Mouse (Mus musculus) limb, embryonic 14.5 days (tissue): ENCODE data around the gene Vdac1. TPM values are rescaled to one million over a fixed set of nuclear protein-coding genes. Genes with fewer than 3 reads are reported as not detected.
"Not testable (repeated sequence)": the region's sequence is repeated elsewhere in the genome, so short reads cannot be mapped to it uniquely, and the experiment has no call there.

Experiments
- ATAC-seq: fragments of 200-750 bp; cut with Nextera tagmentation; 2 replicates; pipeline ENCODE4 v1.8.0; 2017; ENCODE audit warnings: low read depth, moderate number of reproducible peaks, moderate TSS enrichment; ENCODE audit not compliant: low FRiP score
- DNase-seq: peaks from one replicate; pipeline ENCODE4 v3.0.0-alpha.2; 2015; ENCODE audit warnings: low spot score
- H3K27ac ChIP-seq: fragments of 300-500 bp; sonication (generic); replicated peaks from 2 replicates; pipeline ENCODE4 v1.5.1; 2014; ENCODE audit warnings: low read depth, mild to moderate bottlenecking, low read length, moderate library complexity, mixed read lengths
- H3K27me3 ChIP-seq: fragments of 300-500 bp; sonication (generic); 2 replicates; pipeline ENCODE4 v1.6.1; 2014; ENCODE audit warnings: low read length, mixed read lengths; ENCODE audit not compliant: control insufficient read depth, insufficient read depth
- H3K36me3 ChIP-seq: fragments of 300-500 bp; sonication (generic); 2 replicates; pipeline ENCODE4 v1.6.1; 2014; ENCODE audit warnings: mild to moderate bottlenecking, low read length, moderate library complexity, mixed read lengths; ENCODE audit not compliant: control insufficient read depth, insufficient read depth
- H3K4me1 ChIP-seq: fragments of 300-500 bp; sonication (generic); 2 replicates; pipeline ENCODE4 v1.6.1; 2014; ENCODE audit warnings: antibody characterized with exemption, low read length, mixed read lengths; ENCODE audit not compliant: control insufficient read depth, insufficient read depth
- H3K4me2 ChIP-seq: fragments of 300-500 bp; sonication (generic); replicated peaks from 2 replicates; pipeline ENCODE4 v1.6.1; 2014; ENCODE audit warnings: low read depth, mild to moderate bottlenecking, low read length, moderate library complexity; ENCODE audit not compliant: severe bottlenecking
- H3K4me3 ChIP-seq: fragments of 300-500 bp; sonication (generic); replicated peaks from 2 replicates; pipeline ENCODE4 v1.5.1; 2014; ENCODE audit warnings: low read length
- H3K9ac ChIP-seq: fragments of 300-500 bp; sonication (generic); 2 replicates; pipeline ENCODE4 v1.6.1; 2014; ENCODE audit warnings: mild to moderate bottlenecking, low read depth, low read length, moderate library complexity; ENCODE audit not compliant: severe bottlenecking
- H3K9me3 ChIP-seq: fragments of 300-500 bp; sonication (generic); 2 replicates; pipeline ENCODE4 v1.6.1; 2016; ENCODE audit warnings: low read length; ENCODE audit not compliant: control insufficient read depth
- POLR2A ChIP-seq: fragments of 200-500 bp; IDR thresholded peaks from 2 replicates; pipeline ENCODE4 v1.8.0; 2012; ENCODE audit warnings: inconsistent platforms, mild to moderate bottlenecking, moderate library complexity, borderline replicate concordance; ENCODE audit not compliant: insufficient read depth, insufficient read length; ENCODE audit errors: extremely low read depth
- WGBS: fragments of 180-500 bp; shearing (Covaris S2); extraction: QIAGEN DNeasy Blood & Tissue Kit; methylation state at CpG from one replicate; pipeline ENCODE4 v1.1.7; 2014; 5-methylcytosine and 5-hydroxymethylcytosine counted together
- polyA plus RNA-seq, 2 experiments: library from polyadenylated mRNA; depleted of rRNA in 1 of 2; stranded (reverse) in 1 of 2; unstranded in 1 of 2; fragments of >200 nt; fragmentation: Nextera tagmentation in 1 of 2; extraction: Ambion mirVana in 1 of 2; gene quantifications; 2 replicates each; pipeline versions ENCODE4 v1.2.1 to v1.2.3; 2012 to 2014

Vdac1 gene
- polyA plus RNA-seq, 2 experiments: 158 to 218 TPM

DNA sequence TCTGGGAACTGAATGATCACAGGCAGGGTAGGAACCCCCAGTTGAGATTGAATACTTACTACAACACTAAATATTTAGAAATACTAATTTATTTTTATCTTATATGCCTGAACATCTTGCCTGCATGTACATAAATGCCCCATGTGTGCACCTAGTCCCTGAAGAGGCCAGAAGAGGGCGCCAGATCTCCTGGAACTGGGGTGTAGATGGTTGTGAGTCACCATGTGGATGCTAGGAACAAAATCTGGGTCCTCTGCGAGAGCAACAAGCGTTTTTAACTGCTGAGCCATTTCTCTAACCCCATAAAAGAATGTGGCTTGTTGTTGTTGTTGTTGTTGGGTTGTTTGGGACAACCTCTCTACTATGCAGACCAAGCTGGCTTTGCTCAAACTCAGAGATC is 11.9 kb upstream of the Vdac1 start:
- no peak for ATAC-seq
- Histone ChIP-seq H3K9me3 (no peaks in the 10 kb centered on the region), H3K9ac (no peak overlapping the region), H3K4me1 (0 out of 2 replicates have a peak, but pooled peaks cover 4% of the 10 kb centered on the region), H3K36me3 (no peaks in the 10 kb centered on the region), H3K4me2 (no peak overlapping the region), H3K27ac (no peak overlapping the region), H3K27me3 (no peaks in the 10 kb centered on the region), H3K4me3 (no peak overlapping the region)
- 66% methylated on average over 3 of the region's 3 CpGs for WGBS
- no peak for TF ChIP-seq POLR2A
- DNase-seq: no peak

- no peak overlapping the region for H3K4me3 ChIP-seq
- H3K4me2 ChIP-seq: no peak overlapping the region
- ATAC-seq: peak; percentile 32; the same call in 1 of the 2 replicates
- no peak for TF ChIP-seq POLR2A
- 3% methylated on average over 9 of the region's 9 CpGs for WGBS
- no peak overlapping the region for H3K27ac ChIP-seq
- H3K4me1 ChIP-seq: 0 out of 2 replicates have a peak, but pooled peaks cover 3% of the 10 kb centered on the region
- no peaks in the 10 kb centered on the region for H3K9me3 ChIP-seq
- no peak overlapping the region for H3K9ac ChIP-seq
- no peaks in the 10 kb centered on the region for H3K36me3 ChIP-seq
- peak; percentile 56 for DNase-seq
- H3K27me3 ChIP-seq: no peaks in the 10 kb centered on the region
Observed at GRCm38 (mm10) chr11:52350924-52351323, 9.7 kb upstream of the Vdac1 start.

GRCm38 (mm10) chr11:52352271-52352670 is 8.4 kb upstream of the Vdac1 start:
- no peak for ATAC-seq
- DNase-seq: no peak
- no peaks in the 10 kb centered on the region for H3K9me3 ChIP-seq
- H3K36me3 ChIP-seq: no peaks in the 10 kb centered on the region
- no peaks in the 10 kb centered on the region for H3K27me3 ChIP-seq
- TF ChIP-seq POLR2A: no peak
- no peak overlapping the region for H3K4me2 ChIP-seq
- H3K27ac ChIP-seq: no peak overlapping the region
- H3K4me3 ChIP-seq: no peak overlapping the region
- H3K9ac ChIP-seq: no peak overlapping the region
- WGBS: 95% methylated on average over 3 of the region's 3 CpGs
- no peaks in the 10 kb centered on the region for H3K4me1 ChIP-seq

GRCm38 (mm10) chr11:52354644-52355043 is 6.0 kb upstream of the Vdac1 start:
- H3K9me3 ChIP-seq: no peaks in the 10 kb centered on the region
- no peaks in the 10 kb centered on the region for H3K27me3 ChIP-seq
- no peak overlapping the region for H3K4me2 ChIP-seq
- no peak overlapping the region for H3K27ac ChIP-seq
- no peak overlapping the region for H3K9ac ChIP-seq
- WGBS: 81% methylated on average over 5 of the region's 5 CpGs
- no peak for TF ChIP-seq POLR2A
- peaks cover 1% of the 10 kb centered on the region; the same call in 1 of the 2 replicates for H3K4me1 ChIP-seq
- DNase-seq: no peak
- H3K4me3 ChIP-seq: no peak overlapping the region
- ATAC-seq: no peak
- no peaks in the 10 kb centered on the region for H3K36me3 ChIP-seq

DNA sequence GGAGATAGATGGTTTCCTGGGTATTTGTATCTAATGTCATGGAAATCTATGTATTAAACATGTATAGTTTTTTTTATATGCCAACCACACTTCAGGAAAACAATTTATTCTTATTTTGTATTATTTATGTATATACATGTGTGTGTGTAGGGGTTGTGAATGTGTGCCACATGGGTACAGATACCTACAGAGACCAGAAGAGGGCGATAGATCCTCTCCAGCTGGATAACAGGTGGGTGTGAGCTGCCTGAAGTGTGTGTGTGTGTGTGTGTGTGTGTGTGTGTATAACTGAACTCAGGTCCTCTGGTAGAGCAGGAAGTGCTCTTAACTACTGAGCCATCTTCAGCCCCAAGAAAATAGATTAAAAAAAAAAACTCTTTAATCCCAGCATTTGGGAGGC is 5.1 kb upstream of the Vdac1 start:
- Histone ChIP-seq H3K27me3 (no peaks in the 10 kb centered on the region), H3K27ac (no peak overlapping the region), H3K9ac (no peak overlapping the region), H3K9me3 (no peaks in the 10 kb centered on the region), H3K4me1 (peaks cover 4% of the 10 kb centered on the region; the same call in 1 of the 2 replicates), H3K36me3 (no peaks in the 10 kb centered on the region), H3K4me2 (no peak overlapping the region), H3K4me3 (no peak overlapping the region)
- ATAC-seq (no peak), DNase-seq (no peak)
- 78% methylated on average over 1 of the region's 1 CpGs for whole genome bisulfite sequencing
- no peak for TF ChIP-seq POLR2A

- H3K4me1 ChIP-seq, H3K9ac ChIP-seq, H3K36me3 ChIP-seq, H3K9me3 ChIP-seq, H3K4me2 ChIP-seq, ATAC-seq, H3K27ac ChIP-seq, H3K4me3 ChIP-seq, DNase-seq, H3K27me3 ChIP-seq: not testable (repeated sequence)
- 93% methylated on average over 5 of the region's 5 CpGs for WGBS
Observed at GRCm38 (mm10) chr11:52357091-52357490, 3.6 kb upstream of the Vdac1 start.
